Mouse (Mus musculus): ENCODE measurements around the gene Dock4.

Gene Dock4

DNA sequence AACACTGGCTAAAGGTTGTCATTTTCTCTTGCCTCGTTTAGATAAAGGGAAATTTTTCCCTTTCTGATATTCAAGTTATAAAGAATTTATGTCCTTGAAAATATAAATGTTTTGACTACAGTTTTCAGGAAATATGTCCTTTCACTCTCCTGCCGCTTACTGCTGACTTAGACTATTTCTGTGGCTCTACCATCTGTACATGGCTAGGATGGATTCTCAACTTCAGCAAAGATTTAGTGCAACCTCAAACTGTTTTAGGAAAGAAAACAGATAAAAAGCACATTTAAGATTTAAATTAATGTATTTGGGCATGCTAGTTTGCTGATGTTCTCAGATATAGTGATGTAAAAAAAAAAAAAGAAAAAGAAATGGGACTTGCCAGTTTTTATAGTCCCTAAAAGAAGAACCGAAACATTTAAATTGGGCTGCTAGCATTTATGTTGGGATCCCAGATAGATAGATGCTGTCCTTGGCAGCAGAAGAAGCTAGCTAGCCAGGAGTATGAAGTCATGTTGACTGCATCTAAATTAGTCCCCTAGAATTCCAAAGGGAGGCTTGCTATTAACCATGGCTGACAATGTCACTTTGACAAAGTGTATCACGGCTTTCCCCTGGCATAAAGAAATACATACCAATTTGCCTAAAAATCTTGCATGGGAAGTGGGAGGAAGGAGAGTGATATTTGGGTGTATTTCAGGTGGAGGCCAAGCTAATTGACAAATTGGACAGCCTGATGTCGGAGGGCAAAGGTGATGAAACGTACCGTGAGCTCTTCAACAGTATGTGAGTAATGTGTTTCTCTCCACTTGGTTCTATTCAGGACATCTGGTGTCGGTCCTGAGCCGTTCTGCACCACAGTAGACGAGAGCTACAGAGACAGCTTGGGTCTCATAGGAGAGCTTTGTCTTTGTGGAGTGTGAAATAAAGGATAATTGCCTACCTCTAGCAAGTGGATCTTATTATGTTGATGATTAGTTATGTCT lies 343.9 kb downstream of the Dock4 start:
- peak; percentile 7 to 13 for DNase-seq

DNA sequence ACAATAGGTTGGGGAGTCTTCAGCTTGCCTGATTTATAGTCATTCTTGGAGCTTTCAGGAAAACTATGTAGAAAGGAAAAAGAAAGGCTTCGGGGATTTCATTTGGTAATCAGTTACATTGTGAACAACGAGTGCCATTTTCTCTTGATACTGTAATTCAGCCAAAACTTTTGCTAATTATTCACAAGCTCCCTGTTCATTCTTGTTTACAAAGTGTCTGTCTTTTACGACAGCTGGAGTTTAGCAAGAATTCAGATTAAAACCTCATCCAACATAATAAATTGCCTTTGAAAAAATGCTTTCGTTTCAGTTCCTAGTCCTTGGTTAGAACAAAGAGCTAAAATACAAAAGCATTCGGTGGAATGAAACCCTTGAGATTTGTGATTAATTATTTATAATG lies 345.5 kb downstream of the Dock4 start:
- DNase-seq = no peak

DNA sequence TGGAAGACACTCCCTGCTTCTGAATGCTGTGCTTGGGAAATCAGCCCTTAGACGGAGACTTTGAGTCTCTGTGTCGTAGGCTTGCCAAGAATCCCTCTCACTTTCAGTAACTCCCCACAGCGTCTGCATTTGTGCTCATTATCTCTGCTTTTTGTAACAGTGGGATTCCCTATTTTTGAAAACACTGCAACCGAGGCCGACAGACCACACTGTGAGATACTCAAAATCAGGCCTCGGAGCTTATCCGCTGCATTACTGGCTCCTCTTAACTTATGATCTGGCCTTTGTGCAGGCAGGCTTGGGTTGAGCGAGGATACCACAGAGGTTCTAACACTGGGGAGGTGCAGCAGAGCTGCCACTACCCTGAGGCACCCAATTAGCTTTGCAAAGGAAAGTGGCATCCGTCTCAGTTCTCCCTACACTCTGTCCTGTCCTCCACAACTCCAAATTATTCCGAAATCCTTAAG lies 346.5 kb downstream of the Dock4 start:
- DNase-seq = peak in 1 of 2 experiments; percentile 30

DNA sequence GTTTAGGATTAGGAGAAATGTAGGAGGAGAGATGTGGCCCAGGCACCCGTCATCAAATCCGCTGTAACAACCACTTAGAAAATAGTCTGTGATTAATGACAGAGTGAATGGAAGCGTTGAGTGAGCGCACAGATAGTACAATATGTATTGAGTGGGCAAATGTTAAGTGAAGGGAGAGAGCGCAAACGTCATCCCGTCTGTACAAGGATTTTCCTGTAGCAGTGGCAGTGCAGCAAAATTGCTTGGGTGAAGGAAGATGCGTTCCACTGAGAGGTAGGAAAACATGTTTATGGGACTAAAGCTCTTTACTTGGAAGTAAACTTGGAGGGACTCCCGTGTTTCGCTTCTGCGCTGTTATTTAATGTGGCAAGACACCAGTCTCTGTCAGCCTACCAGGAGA lies 348.3 kb downstream of the Dock4 start:
- DNase-seq = no peak

DNA sequence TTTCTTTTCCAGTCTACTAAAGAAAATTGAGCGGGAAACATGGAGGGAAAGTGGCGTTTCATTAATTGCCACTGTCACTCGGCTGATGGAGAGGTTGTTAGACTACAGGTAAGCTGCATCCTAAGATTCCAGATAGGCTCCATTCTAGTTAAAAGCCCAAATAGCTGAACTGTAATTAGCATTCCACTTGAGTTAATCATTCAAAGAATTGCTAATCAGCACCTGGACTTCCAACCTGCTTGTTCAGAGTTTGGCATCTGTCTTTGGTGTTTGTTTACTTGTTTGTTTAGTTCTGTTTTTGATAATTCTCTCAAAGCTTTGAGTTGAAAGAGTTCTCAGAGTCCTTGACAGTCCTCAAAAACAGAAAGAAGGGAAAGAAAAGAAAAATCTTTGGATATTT lies 349.0 kb downstream of the Dock4 start:
- no peak for DNase-seq

DNA sequence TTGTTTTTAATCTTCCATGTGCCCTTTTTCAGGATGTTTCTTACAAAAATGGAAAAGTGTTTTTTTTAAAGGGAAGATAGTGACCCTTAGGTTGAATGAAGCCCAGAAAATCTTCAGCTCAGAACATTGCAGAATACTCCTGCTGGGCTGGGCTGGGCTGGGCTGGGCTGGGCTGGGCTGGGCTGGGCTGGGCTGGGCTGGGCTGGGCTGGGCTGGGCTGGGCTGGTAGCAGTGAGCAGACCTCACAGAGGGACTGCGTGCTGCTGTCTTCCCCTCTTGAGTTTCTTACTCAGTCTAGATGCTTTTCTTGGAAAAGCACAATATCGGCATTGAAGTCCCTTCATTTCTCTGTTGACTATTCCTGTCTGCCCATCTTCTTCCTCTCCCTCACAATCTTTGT lies 350.0 kb downstream of the Dock4 start:
- DNase-seq = no peak

DNA sequence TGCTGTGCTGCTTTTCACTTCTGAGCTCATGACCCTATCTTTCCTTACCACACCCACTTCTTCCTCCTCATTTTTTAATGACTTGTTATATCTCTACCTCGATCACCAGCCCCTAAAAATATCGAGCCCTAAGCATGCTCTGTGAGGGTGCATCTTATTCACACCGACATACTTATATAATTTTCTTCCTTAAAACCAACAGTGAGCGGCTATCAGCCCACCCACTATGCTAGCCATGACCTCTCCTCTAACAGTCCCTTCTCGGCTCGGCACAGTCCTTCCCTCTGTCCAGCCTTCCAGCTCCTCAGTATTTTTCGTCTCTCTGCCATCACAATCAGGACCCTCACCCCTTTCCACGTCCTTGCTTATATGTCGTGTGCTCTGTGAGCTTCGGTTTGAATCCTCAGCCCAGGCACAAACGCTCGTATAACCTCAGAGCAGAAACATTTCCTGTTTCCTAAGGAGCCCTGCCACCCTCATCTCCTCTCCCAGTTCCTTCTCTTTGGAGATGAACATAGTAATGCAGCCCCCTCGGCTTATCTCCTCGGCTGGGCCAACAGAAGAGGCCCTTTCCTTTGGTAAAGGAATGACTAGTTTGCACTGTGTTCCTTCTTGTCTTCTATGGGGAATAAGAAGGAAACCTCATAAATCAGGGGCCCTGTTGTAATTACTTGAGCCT lies 351.2 kb downstream of the Dock4 start:
- DNase-seq = no peak

DNA sequence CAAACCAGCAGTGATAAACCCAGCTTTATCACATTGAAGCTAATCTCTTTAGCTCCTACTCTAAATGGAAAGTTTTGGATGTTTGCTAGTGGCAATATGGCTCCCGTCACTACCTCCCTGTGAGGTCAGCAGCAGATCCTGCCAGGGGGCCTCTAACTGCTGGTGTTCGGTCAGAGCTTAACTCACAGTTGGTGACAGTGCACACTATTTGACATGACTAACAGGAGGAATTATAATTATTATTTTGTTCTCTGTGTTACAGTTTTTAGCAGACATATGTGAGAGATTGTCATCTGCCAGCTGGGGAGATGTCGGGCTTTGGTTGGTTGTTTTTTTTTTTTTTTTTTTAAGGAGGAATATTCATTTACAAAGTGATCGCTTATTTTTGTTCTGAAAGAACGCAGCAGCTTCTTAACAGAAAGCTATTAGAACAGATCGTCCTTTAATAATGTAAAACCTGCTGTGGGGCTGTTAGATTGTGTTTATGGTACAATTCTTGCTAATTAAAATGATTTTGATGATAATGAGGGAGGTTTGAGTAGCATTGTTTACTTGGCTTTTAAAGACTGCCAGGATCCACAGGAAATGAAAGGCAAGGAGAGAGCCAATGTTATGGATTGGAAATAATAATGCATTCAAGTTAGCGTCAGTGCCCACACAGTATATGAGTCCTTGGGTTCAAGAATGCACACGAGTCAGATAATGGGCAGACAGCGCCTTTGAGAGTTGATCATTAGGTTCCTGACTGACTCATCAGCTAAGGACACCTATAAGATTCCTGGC lies 352.0 kb downstream of the Dock4 start:
- no peak for DNase-seq

DNA sequence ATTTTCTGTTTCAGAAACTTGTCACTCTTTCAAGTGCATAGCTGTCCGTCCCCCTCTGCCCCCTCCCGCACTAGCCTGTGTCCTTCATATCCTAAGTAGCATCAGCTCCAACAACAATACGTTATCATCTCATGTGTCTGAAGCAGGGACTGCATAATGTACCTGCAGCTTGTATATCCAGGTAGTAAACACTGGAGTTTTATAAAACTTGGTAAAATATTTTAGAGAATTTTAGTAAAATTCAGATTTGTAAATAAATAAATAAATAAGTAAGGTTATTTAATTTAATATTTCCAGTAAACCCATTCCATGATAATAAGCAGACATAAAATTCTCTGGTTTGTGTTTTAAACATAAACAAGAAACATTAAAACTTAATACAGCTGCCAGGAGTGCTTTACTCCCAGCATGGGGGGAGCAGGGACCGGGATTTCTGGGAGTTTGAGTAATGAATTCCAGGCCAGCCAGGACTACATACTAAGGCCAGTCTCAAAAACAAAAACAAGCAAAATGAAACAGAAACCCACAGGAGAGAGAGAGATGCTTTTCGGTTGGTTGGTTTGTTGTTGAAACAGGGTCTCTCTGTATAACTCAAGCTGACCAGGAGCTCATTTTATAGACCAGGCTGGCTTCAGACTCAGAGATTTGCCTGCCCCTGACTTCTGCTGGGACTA lies 352.7 kb downstream of the Dock4 start:
- no peak for DNase-seq

DNA sequence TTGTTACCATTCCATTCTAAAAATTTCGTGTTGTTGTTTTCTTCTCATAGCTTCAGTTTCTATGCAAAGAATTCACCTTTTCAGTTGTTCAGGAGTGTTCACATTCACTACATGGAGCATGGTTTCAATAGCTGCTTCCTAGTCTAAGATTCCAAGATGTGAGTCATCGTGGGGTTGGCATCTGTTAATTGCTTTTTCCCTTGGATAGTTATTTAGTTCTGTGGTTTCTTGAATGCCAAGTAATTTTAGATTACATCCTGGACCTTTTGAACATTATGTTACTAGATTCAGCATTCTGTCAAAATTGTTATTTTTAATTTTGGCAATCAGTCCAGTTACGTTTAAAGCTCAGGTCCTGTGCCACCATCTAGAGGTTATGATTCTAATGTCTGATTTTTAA lies 355.7 kb downstream of the Dock4 start:
- DNase-seq = no peak

DNA sequence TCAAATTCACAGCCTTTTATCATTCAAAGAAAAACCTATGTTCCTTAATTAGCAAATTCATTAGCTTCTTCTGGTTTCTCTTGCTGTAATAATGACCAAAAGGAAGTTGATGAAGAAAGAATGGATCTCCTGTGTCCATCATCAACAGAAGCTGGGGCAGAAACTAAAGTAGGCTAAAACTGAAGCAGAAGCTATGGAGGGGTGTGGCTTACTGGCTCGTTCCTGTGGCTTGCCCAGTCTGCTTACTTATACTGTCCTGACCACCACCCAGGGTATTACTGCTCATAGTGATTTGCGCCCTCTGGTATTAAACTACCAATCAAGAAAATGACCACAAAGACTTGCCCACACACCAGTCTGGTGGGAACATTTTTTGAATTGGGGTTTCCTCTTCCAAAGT lies 359.5 kb downstream of the Dock4 start:
- DNase-seq = no peak

DNA sequence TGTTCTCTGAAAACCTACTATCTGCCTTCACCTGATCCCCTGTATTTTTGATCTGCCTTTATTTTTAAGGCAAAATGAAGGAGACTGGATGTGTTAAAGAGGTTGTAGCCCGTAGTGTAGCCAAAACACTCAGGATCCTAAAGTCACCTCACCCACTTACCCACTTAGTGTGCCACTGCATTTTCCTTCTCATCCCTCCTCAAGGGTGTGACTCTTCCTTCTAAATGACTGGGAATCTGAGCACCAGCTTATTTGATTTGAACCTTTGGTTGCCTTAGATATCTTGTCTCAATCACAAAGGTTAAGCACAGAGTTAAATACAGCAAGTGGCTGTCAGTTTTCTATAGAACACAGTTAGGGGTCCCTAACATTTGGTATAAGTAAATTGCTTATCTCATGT lies 362.2 kb downstream of the Dock4 start:
- no peak for DNase-seq

DNA sequence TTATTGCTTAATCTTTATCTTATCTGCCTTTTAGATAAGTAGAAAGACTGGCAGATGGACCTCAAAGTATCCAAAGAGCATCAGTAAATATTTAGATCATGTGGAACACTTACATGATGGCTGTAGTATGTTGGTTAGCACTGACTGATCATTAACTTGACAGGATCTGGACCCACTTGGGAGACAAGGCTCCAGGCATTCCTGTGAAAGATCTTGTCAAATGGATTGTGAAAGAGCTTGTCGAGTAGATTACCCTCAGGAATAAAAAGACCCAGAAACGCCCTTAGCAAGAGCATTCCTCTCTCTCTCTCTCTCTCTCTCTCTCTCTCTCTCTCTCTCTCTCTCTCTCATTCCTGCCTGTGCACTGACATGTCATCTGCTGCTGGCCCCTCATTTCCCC lies 367.7 kb downstream of the Dock4 start:
- DNase-seq = no peak

DNA sequence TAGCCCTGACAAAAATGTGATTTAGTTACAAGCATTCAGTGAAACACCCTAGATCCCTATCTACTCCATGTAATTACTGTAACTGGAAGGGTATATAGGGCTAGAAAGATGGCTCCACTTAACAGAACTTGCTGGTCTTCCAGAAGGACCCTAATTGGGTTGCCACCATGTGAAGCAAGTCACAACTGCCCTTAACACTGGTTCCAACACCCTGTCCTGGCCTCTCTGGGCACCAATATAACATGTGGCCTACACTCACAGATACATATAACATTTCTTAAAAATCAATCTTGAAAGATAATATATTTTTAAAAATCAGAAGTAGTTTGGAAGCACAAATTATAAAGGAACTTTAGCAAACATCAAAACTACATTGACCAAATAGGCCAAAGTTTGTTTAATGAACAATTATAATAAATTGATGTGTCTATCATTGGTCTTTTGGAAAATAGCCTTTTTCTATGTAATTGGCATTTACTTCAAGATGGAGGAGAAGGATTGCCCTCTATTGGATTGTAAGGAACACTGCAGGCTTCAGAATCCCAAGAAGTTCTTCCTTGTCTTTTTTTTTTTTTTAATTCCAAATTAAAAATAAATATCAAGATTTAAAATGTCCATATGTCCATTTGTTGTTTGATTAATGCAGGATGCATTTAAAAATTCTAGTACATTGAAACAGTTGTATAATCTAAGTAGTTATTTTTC lies 369.1 kb downstream of the Dock4 start:
- DNase-seq = no peak

DNA sequence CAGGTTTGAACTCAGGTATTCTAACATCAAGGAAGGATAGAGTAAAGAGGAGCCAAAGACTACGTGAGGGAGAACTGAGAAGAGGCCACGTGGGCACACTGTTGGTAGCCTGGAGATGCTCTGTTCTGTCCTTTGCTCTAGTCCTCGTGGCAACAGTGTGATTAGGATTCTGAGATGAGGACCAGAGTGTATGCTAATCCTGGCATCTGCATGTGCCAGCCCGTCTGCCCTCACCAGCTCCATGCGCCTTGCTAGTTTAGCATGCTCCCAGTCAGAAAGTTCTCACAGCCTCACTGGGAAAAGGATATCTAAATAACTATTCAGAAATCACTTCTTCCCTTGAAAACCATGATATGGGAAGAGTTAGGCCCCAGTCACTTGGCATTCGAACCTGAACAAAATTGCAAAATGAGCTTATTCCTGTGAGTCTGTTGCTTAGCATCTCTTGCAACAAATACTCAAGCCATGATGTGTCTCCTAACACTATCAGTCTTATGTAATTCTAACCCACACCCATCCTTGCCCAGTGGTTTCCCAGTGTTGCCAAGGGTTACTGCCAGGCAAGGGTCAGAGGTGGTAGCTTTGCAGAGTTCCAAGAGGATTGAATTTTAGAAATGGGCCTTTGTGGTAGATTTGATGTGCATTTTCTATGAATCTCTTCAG lies 372.4 kb downstream of the Dock4 start:
- DNase-seq = no peak

DNA sequence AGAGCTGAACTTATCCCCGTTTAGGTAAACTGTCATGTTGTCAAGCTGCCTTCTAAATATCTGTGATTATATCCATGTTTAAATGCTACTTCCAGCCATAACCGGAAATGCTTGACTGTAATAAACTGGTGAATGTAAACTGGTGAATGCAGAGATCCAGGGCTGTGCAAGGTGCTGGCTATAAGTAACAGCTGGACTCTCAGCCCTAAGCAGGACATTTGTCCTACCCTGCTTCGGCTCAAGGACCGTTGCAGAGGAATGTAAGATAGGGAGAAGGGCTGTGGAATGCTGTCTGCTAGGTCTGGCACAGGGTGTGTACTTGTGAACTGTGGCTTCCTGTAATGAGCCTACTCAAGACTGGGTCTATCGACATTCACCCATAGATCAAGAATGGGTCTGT lies 377.9 kb downstream of the Dock4 start:
- DNase-seq = no peak

DNA sequence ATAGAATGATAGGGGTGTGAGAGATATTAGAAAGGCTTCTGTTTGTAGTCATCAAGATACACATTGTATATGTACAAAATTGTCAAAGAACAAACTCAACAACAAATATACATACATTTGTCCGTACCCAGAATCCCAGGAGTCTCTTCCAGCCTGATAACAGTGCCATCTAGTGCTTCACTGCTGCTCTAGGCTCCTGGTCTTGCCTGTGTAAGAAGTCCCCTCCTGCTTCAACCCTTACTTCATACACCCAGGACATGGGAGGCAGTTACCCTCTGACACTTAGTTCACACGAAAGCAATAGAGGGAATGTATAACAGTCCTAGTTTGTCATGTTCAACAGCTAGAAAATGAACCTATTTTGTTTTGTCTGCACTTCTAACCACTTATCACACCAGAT lies 378.5 kb downstream of the Dock4 start:
- no peak for DNase-seq

DNA sequence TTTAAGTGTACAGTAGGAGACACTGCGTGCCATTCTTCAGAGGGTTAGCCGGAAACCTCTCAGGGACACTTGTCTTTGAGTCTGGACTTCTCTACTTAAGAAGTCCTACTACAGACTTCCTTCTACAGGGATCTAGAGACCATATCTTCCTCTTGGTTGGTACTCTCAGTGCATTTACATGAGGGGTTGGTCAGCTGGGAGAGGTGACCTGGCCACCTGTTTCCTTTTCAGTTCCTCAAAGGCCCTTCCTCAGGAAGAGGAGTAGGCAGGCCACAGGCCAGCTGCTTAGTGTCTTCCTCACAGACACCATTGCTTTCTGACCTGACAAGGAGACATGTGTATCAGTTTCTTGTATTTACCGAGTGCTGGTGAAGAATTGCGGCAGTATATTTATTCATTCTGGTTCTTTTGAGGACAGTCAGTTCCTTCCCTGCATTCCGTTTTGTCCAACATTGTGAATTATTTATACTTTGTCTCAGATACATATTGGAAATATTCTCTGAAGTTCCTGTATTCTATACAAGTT lies 380.2 kb downstream of the Dock4 start:
- DNase-seq = no peak

DNA sequence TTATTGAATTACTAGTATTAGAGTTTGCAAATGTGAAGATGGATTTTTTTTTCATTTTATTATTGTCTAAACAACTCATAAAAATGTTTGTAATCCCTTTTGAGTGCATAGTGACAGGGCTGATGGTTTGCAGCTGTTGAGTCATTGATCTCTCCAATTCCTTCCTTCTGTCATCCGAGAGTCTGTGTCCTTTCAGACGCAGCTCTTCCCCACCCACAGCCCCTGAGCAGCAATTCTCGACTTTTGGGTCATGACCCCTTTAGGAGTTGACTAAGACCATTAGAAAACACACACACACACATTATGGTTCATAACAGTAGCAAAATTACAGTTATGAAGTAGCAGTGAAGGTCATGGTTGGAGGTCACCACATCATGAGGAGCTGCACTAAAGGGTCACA lies 380.7 kb downstream of the Dock4 start:
- DNase-seq = no peak

DNA sequence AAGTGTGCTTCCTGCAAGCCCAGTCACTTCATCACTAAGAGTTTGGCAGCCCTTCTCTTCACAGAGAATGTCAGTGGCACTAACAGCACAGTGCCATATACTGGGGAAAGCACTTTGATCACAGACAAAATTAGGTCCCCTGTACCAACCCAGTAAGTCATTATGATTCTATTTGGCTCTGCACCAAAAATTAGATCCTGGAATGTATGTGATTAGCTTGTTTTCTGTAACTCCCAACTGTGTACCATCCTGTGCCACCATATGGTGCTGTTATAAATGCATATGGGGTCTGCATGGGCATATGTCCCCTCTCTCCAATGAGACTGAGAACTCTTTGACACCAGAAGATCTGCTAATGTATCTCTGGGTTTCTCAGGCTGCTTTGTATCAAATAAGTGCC lies 382.3 kb downstream of the Dock4 start:
- no peak for DNase-seq

DNA sequence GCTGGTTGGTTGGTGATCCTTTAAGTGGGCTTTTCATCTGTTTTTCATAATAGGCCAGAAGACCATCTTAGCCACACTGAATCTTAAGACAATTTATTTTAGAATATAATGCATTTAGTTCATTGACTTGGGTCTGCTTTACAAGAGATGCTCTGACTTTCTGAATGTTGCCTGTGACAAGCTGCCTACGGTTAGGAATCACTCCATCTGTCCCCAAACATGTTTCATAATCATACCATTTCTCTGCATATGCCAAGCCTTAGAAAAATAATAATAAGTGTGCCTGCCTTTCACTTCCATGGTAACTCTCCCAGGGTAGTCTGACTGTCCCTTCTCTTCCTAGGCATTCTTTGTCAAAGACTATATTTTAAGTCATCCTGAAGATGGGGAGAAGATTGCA lies 383.5 kb downstream of the Dock4 start:
- no peak for DNase-seq

Measured in cerebellum, postnatal 14 days (tissue).